Mouse (Mus musculus) mammary gland, adult 2 months (tissue): ENCODE results near the gene Tceanc2. TPM values are rescaled to one million over a fixed set of nuclear protein-coding genes. Genes with fewer than 3 reads are reported as not detected.

Experiments
- polyA plus RNA-seq: library from polyadenylated mRNA; depleted of rRNA; stranded (reverse); fragments of >200 nt; gene quantifications from 2 replicates; pipeline ENCODE4 v1.2.3, GENCODE M21; 2012; ENCODE audit warnings: low replicate concordance; rRNA removed

Gene Tceanc2
- 6.4 and 8.3 TPM in 2 replicates for polyA plus RNA-seq

GRCm38 (mm10) chr4:107178830-107179490 is at the start of gene Tceanc2:
Gene Tceanc2, minus strand, starts transcription at chr4:107179116.

GRCm38 (mm10) chr4:107208880-107209279 is 30.0 kb upstream of the Tceanc2 start, which contains the start of gene Ldlrad1:
Gene Ldlrad1, plus strand, starts transcription at chr4:107209180.

GRCm38 (mm10) chr4:107178182-107178829 is 610 bp downstream of the Tceanc2 start, which contains the start of gene Tmem59:
Gene Tmem59, plus strand, starts transcription at chr4:107178399.

GRCm38 (mm10) chr4:107096841-107097373 is 82.0 kb downstream of the Tceanc2 start, which contains the start of gene Cdcp2:
Gene Cdcp2, plus strand, starts transcription at chr4:107096891.

Other genes starting within 250 kb of the Tceanc2 start
- 66.8 and 112 TPM in 2 replicates for gene Mrpl37, start 112.2 kb downstream of the Tceanc2 start, polyA plus RNA-seq
- 10.7 and 10.9 TPM in 2 replicates for gene Cyb5rl, start 112.1 kb downstream of the Tceanc2 start, polyA plus RNA-seq
- 0.04 TPM in 1 of 2 replicates, not detected in the other for gene Cdcp2, start 82.2 kb downstream of the Tceanc2 start, polyA plus RNA-seq
- gene Tmem59, start 717 bp downstream of the Tceanc2 start, polyA plus RNA-seq, result 262 and 291 TPM in 2 replicates
- 1.2 and 1.9 TPM in 2 replicates for gene Ldlrad1, start 30.1 kb upstream of the Tceanc2 start, polyA plus RNA-seq
- gene Lrrc42, start 74.4 kb upstream of the Tceanc2 start, polyA plus RNA-seq, result 8.1 and 10.7 TPM in 2 replicates
- 2.2 and 3.4 TPM in 2 replicates for gene Hspb11, start 74.5 kb upstream of the Tceanc2 start, polyA plus RNA-seq
- gene Dio1, start 128.1 kb upstream of the Tceanc2 start, polyA plus RNA-seq, result 0.91 TPM in 1 of 2 replicates, not detected in the other
- gene Yipf1, start 135.2 kb upstream of the Tceanc2 start, polyA plus RNA-seq, result 27.9 and 58.1 TPM in 2 replicates
- gene Ndc1, start 188.7 kb upstream of the Tceanc2 start, polyA plus RNA-seq, result 22.6 and 46.7 TPM in 2 replicates